17 mouse cellular contexts compared by ENCODE assay signal in genomic region chr3:127868046-127868758, GRCm38 (mm10). TPM values are rescaled to one million over a fixed set of nuclear protein-coding genes. Genes with fewer than 3 reads are reported as not detected.
DNase-seq lines count a peak whose midpoint lies in the region; ATAC-seq lines count a peak whose summit lies in the region.
"Had no signal": no experiment of that assay in that cellular context is flagged by ENCODE, and none has a peak within 500 bp of the region (broad histone marks: within the 10 kb centered on the region; RNA-seq: fewer than 3 reads in every experiment).

No protein-coding gene starts in this region.

- H3K36me3 ChIP-seq in midbrain, embryonic 12.5 days: no peaks in the 10 kb centered on the region
- H3K36me3 ChIP-seq in midbrain, embryonic 11.5 days (ENCODE audit: control insufficient read depth, insufficient read depth, low read length): no peaks in the 10 kb centered on the region
- no peaks in the 10 kb centered on the region for H3K36me3 ChIP-seq in forebrain, embryonic 14.5 days (ENCODE audit: control insufficient read depth, insufficient read depth, low read length)
- H3K36me3 ChIP-seq: heart, embryonic 12.5 days; limb, embryonic 12.5 days had no signal

- peaks cover 10% of the 10 kb centered on the region; the same call in 1 of the 2 replicates for H3K4me1 ChIP-seq in midbrain, embryonic 12.5 days
- H3K4me1 ChIP-seq in midbrain, embryonic 11.5 days (ENCODE audit: control insufficient read depth, insufficient read depth, low read length): no peaks in the 10 kb centered on the region
- peaks cover 11% of the 10 kb centered on the region for H3K4me1 ChIP-seq in forebrain, embryonic 14.5 days (ENCODE audit: control insufficient read depth, insufficient read depth, low read length)
- H3K4me1 ChIP-seq: limb, embryonic 12.5 days had no signal

- H3K27ac ChIP-seq in midbrain, embryonic 12.5 days (replicated peaks): no peak overlapping the region
- no peak overlapping the region for H3K27ac ChIP-seq in midbrain, embryonic 11.5 days (ENCODE audit: low read depth, low read length)
- no peak overlapping the region for H3K27ac ChIP-seq in forebrain, embryonic 14.5 days (ENCODE audit: low read depth, low read length)
- H3K27ac ChIP-seq: limb, embryonic 12.5 days; liver, embryonic 15.5 days had no signal

- WGBS in midbrain, embryonic 12.5 days: 70% methylated on average over 9 of the region's 9 CpGs
- WGBS in midbrain, embryonic 11.5 days: 77% methylated on average over 9 of the region's 9 CpGs
- WGBS in forebrain, embryonic 14.5 days: 28% methylated on average over 9 of the region's 9 CpGs

- no peaks in the 10 kb centered on the region for H3K9me3 ChIP-seq in midbrain, embryonic 12.5 days
- H3K9me3 ChIP-seq in midbrain, embryonic 11.5 days (ENCODE audit: control insufficient read depth, low read length): no peaks in the 10 kb centered on the region
- H3K9me3 ChIP-seq in forebrain, embryonic 14.5 days (replicated peaks; ENCODE audit: control insufficient read depth, low read length): no peaks in the 10 kb centered on the region
- H3K9me3 ChIP-seq: heart, embryonic 12.5 days; limb, embryonic 12.5 days; liver, embryonic 15.5 days; megakaryocyte, embryonic 14.5 days had no signal

- DNase-seq in midbrain, embryonic 11.5 days (ENCODE audit: low spot score, missing footprints): no peak
- peak; percentile 34 for DNase-seq in brain, adult 2 months (ENCODE audit: low read depth, low spot score)
- DNase-seq in forebrain, embryonic 14.5 days (ENCODE audit: low spot score): peak; percentile 42
- DNase-seq in naive thymus-derived CD4-positive, alpha-beta T cell, adult 2 months (ENCODE audit: low read depth): peak; percentile 29
- DNase-seq in cerebellum, postnatal 25 days: no peak
- DNase-seq: cerebellum, adult 11-12 months; heart, postnatal 36 days; kidney, adult 2 months; kidney, postnatal 14 days; lung, postnatal 14 days had no signal

- H3K27me3 ChIP-seq in midbrain, embryonic 12.5 days: no peaks in the 10 kb centered on the region
- H3K27me3 ChIP-seq in midbrain, embryonic 11.5 days (ENCODE audit: control insufficient read depth, insufficient read depth, low read length): no peaks in the 10 kb centered on the region
- H3K27me3 ChIP-seq in forebrain, embryonic 14.5 days (replicated peaks; ENCODE audit: control insufficient read depth, insufficient read depth, low read length): no peaks in the 10 kb centered on the region
- H3K27me3 ChIP-seq: heart, embryonic 12.5 days; limb, embryonic 12.5 days; liver, embryonic 15.5 days; megakaryocyte, embryonic 14.5 days had no signal

- no peak overlapping the region for H3K9ac ChIP-seq in midbrain, embryonic 12.5 days (replicated peaks)
- H3K9ac ChIP-seq in midbrain, embryonic 11.5 days (ENCODE audit: low read length): no peak overlapping the region
- no peak overlapping the region for H3K9ac ChIP-seq in forebrain, embryonic 14.5 days (ENCODE audit: low read length)
- H3K9ac ChIP-seq: heart, embryonic 12.5 days; limb, embryonic 12.5 days; liver, embryonic 15.5 days had no signal

- H3K4me3 ChIP-seq in midbrain, embryonic 12.5 days: no peak overlapping the region
- H3K4me3 ChIP-seq in midbrain, embryonic 11.5 days (ENCODE audit: low read depth, low read length): no peak overlapping the region
- H3K4me3 ChIP-seq in forebrain, embryonic 14.5 days (ENCODE audit: low read depth, low read length): no peak overlapping the region
- H3K4me3 ChIP-seq: erythroblast, embryonic 14.5 days; heart, embryonic 12.5 days; limb, embryonic 12.5 days; liver, embryonic 15.5 days; megakaryocyte, embryonic 14.5 days had no signal

- ATAC-seq in midbrain, embryonic 12.5 days (ENCODE audit: low FRiP score, low read depth): peak; percentile 45
- ATAC-seq in midbrain, embryonic 11.5 days (ENCODE audit: low FRiP score): no peak
- peak; percentile 79 for ATAC-seq in forebrain, embryonic 14.5 days
- ATAC-seq in cerebellum, adult (ENCODE audit: insufficient number of reproducible peaks, low FRiP score, low TSS enrichment): no peak

- no peak overlapping the region for H3K4me2 ChIP-seq in midbrain, embryonic 12.5 days (replicated peaks)
- H3K4me2 ChIP-seq in midbrain, embryonic 11.5 days: no peak overlapping the region
- H3K4me2 ChIP-seq in forebrain, embryonic 14.5 days (ENCODE audit: low read length): no peak overlapping the region
- H3K4me2 ChIP-seq: heart, embryonic 12.5 days; limb, embryonic 12.5 days; liver, embryonic 15.5 days had no signal

RNA-seq across cellular contexts. Expression of gene Fam241a, which starts 27.9 kb away (rescaled TPM):
- 4.9 and 5.7 TPM in 2 replicates for polyA plus RNA-seq in midbrain, embryonic 12.5 days (2016; fragmentation: Nextera tagmentation; extraction: Ambion mirVana)
- 5.4 and 5.5 TPM in 2 replicates for polyA plus RNA-seq in midbrain, embryonic 11.5 days (2014; fragmentation: Nextera tagmentation; extraction: Ambion mirVana)
- polyA plus RNA-seq in forebrain, embryonic 14.5 days (2014; fragmentation: Nextera tagmentation; extraction: Ambion mirVana): 9.6 and 10.2 TPM in 2 replicates

RNA-seq across cellular contexts. Expression of gene Ap1ar, which starts 30.9 kb away (rescaled TPM):
- polyA plus RNA-seq in midbrain, embryonic 12.5 days (2016; fragmentation: Nextera tagmentation; extraction: Ambion mirVana): 71.0 and 79.9 TPM in 2 replicates
- polyA plus RNA-seq in midbrain, embryonic 11.5 days (2014; fragmentation: Nextera tagmentation; extraction: Ambion mirVana): 70.9 and 73.9 TPM in 2 replicates
- 42.8 and 53.3 TPM in 2 replicates for polyA plus RNA-seq in forebrain, embryonic 14.5 days (2014; fragmentation: Nextera tagmentation; extraction: Ambion mirVana)

Comparison
In these comparisons a context has a peak if more than half of its experiments do, and no peak if none do; other contexts are left out.
1. ATAC-seq: peak in midbrain, embryonic 12.5 days (single experiment) and forebrain, embryonic 14.5 days (single experiment); none in midbrain, embryonic 11.5 days (single experiment) and cerebellum, adult (single experiment).
2. DNase-seq: peak in brain, adult 2 months (single experiment), forebrain, embryonic 14.5 days (single experiment) and naive thymus-derived CD4-positive, alpha-beta T cell, adult 2 months (single experiment); none in midbrain, embryonic 11.5 days (single experiment) and cerebellum, postnatal 25 days (0 of 2).